Mouse (Mus musculus): ENCODE measurements around the gene Acmsd.

The Acmsd gene

GRCm38 (mm10) chr1:127775206-127775720 is 46.0 kb downstream of the Acmsd start:
- DNase-seq (ENCODE audit: extremely low read depth, low read depth, low spot score) = no peak

- no peak for DNase-seq (ENCODE audit: extremely low read depth, low read depth, low spot score)
These were observed 47.0 kb downstream of the Acmsd start for GRCm38 (mm10) chr1:127776246-127776645.

DNA sequence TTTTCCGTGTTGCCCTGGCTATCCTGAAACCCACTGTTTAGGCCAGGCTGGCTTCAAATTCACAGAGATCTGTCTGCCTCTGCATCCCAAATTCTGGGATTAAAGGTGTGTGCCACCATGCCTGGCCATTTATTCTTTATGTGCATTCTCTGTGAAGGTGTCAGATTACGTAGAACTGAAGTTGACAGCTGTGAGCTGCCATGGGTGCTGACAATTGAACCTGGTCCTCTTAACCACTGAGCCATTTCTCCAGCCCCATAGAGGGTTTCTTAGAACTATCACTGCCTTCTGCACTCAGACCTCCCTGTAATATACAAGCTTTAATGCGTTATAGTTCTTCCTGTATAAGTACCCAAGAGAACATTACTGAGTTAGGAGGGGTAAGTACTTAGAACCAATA is 49.4 kb downstream of the Acmsd start:
- no peak for DNase-seq (ENCODE audit: extremely low read depth, low read depth, low spot score)

DNA sequence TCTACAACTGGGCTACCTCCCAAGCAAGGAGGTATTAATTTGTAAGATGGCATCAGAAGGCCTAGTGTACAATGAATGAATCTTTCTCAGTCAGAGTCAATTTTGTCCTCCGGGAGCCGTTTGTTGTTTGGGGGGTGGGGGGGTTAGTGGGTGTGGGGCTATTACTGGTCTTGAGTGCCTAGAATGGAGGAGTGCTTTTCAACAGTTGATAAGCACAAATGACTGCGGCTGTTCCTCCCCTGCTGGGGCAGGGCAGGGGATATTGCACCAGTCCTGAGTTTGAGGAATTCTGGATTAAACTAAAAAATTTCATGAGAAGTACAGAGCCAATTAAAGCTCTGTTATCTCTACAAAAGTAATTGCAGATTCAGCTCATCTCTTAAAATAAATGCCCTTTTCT is 50.9 kb downstream of the Acmsd start:
- no peak for DNase-seq (ENCODE audit: extremely low read depth, low read depth, low spot score)

- DNase-seq (ENCODE audit: extremely low read depth, low read depth, low spot score) = no peak
These were observed 51.6 kb downstream of the Acmsd start for GRCm38 (mm10) chr1:127780849-127781248.

DNA sequence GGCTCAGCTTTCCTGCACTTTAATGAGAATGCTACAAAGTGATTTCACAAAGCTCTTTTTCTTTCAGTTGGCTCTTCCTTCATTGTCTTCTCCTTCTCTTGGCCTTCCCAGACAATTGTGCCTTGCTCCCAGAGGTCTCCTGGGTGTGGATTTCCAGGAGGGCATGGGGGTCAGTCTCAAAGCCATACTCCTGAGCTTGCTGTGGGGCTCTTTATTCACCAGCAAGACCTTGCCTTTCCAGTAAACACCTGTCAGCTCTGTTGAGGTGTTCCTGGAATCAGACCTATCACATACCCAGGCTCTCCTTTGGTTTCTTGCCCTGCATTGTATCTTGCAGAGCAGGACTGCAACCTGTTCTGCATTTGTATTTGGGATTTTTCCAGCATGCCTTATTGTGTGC is 54.6 kb downstream of the Acmsd start:
- DNase-seq (ENCODE audit: extremely low read depth, low read depth, low spot score) = no peak

GRCm38 (mm10) chr1:127785882-127786281 is 56.7 kb downstream of the Acmsd start:
- DNase-seq (ENCODE audit: extremely low read depth, low read depth, low spot score) = no peak

DNA sequence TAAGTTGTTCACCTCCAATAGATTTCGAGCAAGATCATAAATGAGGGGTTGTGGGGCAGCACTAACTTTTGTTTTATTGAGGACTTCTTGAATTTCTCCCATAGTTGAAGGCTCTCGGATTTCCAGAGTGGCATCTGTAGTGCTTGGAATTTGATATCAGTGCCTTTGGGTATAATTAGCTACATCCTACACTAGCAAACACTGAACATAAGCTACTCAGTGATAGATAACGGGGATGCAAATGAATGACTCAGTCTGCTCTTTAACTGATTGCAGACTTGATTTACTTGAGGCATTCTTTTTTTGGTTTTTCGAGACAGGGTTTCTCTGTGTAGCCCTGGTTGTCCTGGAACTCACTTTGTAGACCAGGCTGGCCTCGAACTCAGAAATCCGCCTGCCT is 59.7 kb downstream of the Acmsd start:
- no peak for DNase-seq (ENCODE audit: extremely low read depth, low read depth, low spot score)

DNA sequence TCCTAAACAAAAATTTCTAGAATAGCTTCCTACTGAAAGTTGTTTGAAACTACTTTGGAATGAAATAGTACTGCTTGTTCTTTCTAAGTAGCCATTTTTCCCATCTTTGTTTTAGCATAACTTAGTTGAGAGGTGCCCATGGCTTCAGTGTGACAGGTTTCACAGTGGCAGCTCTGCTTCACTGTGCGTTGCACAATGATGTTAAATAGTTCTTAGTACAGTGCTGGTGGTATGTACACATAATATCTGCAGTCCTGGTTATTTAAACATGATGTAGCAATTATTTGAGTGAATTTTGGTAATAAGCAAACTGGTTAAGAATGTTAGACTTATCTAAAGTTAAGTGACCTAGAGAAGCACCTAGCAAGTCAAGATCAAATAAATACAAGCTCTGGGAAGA is 64.2 kb downstream of the Acmsd start:
- no peak for DNase-seq (ENCODE audit: extremely low read depth, low read depth, low spot score)

- no peak for DNase-seq (ENCODE audit: extremely low read depth, low read depth, low spot score)
These were observed 66.0 kb downstream of the Acmsd start for GRCm38 (mm10) chr1:127795087-127795769.

DNA sequence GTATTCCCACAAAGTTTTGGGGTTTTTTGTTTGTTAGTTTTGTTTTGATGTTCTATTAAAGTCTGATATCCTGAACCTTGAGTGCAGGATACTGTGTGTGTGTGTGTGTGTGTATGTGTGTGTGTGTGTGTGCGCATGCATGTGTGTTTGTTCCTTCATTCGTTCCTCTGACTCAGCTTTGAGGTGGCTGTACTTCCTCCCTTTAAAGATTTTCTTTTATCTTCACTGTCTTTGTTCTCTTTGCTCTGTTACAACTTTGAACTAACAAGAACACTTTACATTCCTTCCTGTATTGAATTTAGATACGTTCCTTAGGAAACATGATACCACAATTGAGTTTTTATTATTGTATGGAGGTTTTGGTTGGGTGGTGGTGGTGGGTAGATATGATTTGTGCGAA is 67.1 kb downstream of the Acmsd start:
- no peak for DNase-seq (ENCODE audit: extremely low read depth, low read depth, low spot score)

GRCm38 (mm10) chr1:127796752-127797151 is 67.5 kb downstream of the Acmsd start:
- no peak for DNase-seq (ENCODE audit: extremely low read depth, low read depth, low spot score)

GRCm38 (mm10) chr1:127802916-127803315 is 73.7 kb downstream of the Acmsd start:
- DNase-seq (ENCODE audit: extremely low read depth, low read depth, low spot score) = no peak

GRCm38 (mm10) chr1:127808671-127809070 is 79.5 kb downstream of the Acmsd start:
- no peak for DNase-seq (ENCODE audit: extremely low read depth, low read depth, low spot score)

DNA sequence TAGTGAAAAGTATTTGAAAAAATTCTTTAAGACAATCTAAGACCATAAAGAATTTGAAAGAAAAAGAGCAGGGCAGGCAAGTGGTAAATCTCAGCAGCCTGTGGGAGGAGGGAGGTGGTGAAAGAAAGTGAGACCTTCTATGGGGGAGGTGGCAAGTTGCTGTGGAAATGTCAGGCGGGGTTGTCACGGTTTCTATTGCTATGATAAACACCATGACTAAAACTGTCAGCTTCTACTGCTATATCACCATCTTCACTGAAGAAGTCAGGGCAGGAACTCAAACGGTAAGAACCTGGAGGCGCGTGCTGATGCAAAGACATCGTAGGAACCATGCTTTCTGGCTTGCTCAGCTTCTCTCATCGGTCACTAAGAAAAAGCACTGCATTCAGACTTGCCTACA is 83.7 kb downstream of the Acmsd start:
- no peak for DNase-seq (ENCODE audit: extremely low read depth, low read depth, low spot score)

- no peak for DNase-seq (ENCODE audit: extremely low read depth, low read depth, low spot score)
These were observed 87.2 kb downstream of the Acmsd start for GRCm38 (mm10) chr1:127816381-127816780.
